Mouse (Mus musculus): ENCODE measurements around the gene Gm14137. TPM values are rescaled to one million over a fixed set of nuclear protein-coding genes. Genes with fewer than 3 reads are reported as not detected.

Gene Gm14137
- polyA plus RNA-seq, 1 experiment from 2014 or later: 0.17 TPM

DNA sequence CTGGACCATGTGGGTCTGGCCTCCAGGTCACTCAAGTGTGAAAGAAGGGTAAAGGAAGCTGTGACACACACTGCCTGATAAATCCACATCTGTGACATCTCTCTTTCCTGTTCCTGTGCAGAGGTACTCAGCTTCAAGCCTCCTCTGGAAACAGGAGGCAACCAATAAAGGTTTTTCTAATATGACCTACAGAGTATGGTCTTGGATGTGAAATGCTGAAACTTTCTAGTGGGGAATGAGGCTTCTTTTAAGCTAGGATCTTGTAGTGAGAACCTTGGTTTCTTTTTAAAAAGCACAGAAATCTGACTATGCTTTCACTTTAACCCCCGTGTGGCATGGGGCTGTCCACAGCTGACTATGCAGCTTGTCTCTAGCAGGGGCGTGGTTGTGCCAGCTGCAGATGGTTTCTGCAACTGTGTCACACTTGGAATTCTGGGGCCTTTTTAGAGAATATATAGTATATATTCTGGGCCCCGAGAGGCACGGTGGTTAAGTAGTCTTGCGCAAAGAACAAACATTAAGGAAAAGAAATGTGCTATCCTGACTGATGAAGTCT, 3.2 kb downstream of the Gm14137 start:
- no peak overlapping the region for H3K4me3 ChIP-seq (ENCODE audit: low read depth, low read length)
- peaks cover 22% of the 10 kb centered on the region for H3K4me1 ChIP-seq (ENCODE audit: control insufficient read depth, insufficient read depth, low read length)
- peaks cover 4% of the 10 kb centered on the region for H3K36me3 ChIP-seq (ENCODE audit: control insufficient read depth, insufficient read depth, low read length)
- 90% methylated on average over 5 of the region's 5 CpGs for WGBS
- H3K9me3 ChIP-seq (ENCODE audit: control insufficient read depth, low read length): no peaks in the 10 kb centered on the region
- DNase-seq (ENCODE audit: low spot score) (no peak), ATAC-seq (ENCODE audit: insufficient read depth, low FRiP score, low TSS enrichment) (no peak)
- H3K9ac ChIP-seq (ENCODE audit: low read length): no peak overlapping the region
- no peak overlapping the region for H3K27ac ChIP-seq (ENCODE audit: low read depth, low read length)
- H3K4me2 ChIP-seq (ENCODE audit: low read depth): no peak overlapping the region
- H3K27me3 ChIP-seq (ENCODE audit: control insufficient read depth, insufficient read depth, low read length): no peaks in the 10 kb centered on the region

DNA sequence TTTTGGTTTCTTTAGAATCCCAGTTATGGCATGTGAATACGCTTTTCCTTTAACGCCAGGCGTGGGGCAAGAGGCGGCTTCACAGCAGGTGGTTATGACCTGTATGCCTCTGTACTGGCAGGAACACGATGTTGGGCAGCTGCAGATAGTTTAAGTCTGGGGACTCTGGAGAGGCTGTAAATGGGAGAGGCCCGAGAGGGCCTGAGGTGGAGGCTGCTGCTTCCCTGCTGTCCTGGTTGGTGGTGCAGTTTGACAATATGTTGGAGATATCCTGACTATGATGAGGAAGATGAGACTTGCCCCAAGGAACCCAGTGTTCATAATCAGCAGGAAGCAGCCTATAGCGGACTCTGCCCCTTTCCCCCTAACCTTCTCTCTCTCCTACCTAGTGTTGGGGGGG, 8.6 kb downstream of the Gm14137 start:
- Histone ChIP-seq H3K4me2 (ENCODE audit: low read depth) (no peak overlapping the region), H3K4me3 (ENCODE audit: low read depth, low read length) (no peak overlapping the region), H3K27me3 (ENCODE audit: control insufficient read depth, insufficient read depth, low read length) (no peaks in the 10 kb centered on the region), H3K27ac (ENCODE audit: low read depth, low read length) (no peak overlapping the region), H3K9me3 (ENCODE audit: control insufficient read depth, low read length) (no peaks in the 10 kb centered on the region), H3K9ac (ENCODE audit: low read length) (no peak overlapping the region), H3K4me1 (ENCODE audit: control insufficient read depth, insufficient read depth, low read length) (no peaks in the 10 kb centered on the region), H3K36me3 (ENCODE audit: control insufficient read depth, insufficient read depth, low read length) (peaks cover 6% of the 10 kb centered on the region)
- WGBS: 67% methylated on average over 7 of the region's 7 CpGs
- ATAC-seq (ENCODE audit: insufficient read depth, low FRiP score, low TSS enrichment): no peak
- DNase-seq (ENCODE audit: low spot score): no peak

DNA sequence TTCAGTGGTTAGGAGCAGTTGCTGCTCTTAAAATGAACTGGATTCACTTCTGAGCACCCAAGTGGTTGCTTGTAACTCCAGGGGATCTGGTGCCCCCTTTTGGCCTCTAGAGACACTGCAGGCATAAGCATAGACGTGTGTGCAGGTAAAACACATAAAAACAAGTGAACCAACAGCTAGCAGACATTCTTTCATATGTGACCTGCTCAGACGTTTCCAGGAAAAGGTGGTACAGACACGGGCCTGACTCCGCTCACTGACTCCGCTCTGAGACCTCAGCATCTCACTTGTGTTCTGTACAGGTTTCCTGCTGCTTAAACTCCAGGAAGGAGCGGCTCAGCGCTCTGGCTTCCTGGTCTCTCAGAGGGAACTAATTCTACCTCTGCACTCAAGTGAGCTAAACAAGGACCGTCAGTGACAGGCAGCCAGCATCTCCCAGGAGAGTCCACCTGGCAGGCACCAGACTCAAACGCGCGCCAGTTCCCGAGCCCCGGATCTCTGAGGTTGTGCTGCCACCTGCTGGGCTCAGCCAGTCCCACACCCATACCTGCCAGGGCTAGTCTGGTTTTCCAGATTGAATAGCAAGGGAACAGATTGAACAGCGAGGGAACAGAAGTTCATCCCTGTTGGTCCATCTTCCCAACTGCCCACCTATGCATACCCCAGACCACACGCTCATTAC, 14.9 kb downstream of the Gm14137 start:
- no peak overlapping the region for H3K9ac ChIP-seq (ENCODE audit: low read length)
- H3K27ac ChIP-seq (ENCODE audit: low read depth, low read length): no peak overlapping the region
- peak overlapping the region; percentile 30 for H3K4me2 ChIP-seq (ENCODE audit: low read depth)
- no peaks in the 10 kb centered on the region for H3K4me1 ChIP-seq (ENCODE audit: control insufficient read depth, insufficient read depth, low read length)
- 8% methylated on average over 15 of the region's 15 CpGs for WGBS
- ATAC-seq (ENCODE audit: insufficient read depth, low FRiP score, low TSS enrichment) (peak; percentile 61; the same call in 1 of the 2 replicates), DNase-seq (ENCODE audit: low spot score) (peak; percentile 85)
- no peaks in the 10 kb centered on the region for H3K9me3 ChIP-seq (ENCODE audit: control insufficient read depth, low read length)
- no peaks in the 10 kb centered on the region for H3K27me3 ChIP-seq (ENCODE audit: control insufficient read depth, insufficient read depth, low read length)
- peaks cover under 1% of the 10 kb centered on the region for H3K36me3 ChIP-seq (ENCODE audit: control insufficient read depth, insufficient read depth, low read length)
- H3K4me3 ChIP-seq (ENCODE audit: low read depth, low read length): no peak overlapping the region

DNA sequence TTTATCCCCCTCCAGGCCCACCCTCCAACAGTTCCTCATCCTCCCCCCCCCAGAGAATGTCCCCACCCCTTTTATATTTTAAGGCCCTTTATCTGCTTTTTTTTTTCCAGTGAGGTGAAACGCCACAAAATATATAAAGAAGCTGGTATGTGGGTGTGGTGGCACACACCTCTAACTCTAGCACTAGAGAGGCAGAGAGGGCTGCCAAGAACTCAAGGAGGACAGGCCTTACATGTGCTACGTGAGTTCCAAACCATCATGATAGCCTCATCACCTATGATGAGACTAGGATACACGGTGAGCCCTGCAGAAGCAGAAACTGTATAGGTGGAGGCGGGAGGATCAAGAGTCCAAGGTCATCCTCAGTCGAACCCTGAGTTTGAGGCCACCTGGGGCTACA, 16.7 kb downstream of the Gm14137 start:
- no peak overlapping the region for H3K4me2 ChIP-seq (ENCODE audit: low read depth)
- 88% methylated on average over 5 of the region's 5 CpGs for WGBS
- H3K36me3 ChIP-seq (ENCODE audit: control insufficient read depth, insufficient read depth, low read length): no peaks in the 10 kb centered on the region
- H3K4me3 ChIP-seq (ENCODE audit: low read depth, low read length): no peak overlapping the region
- no peak overlapping the region for H3K9ac ChIP-seq (ENCODE audit: low read length)
- H3K27me3 ChIP-seq (ENCODE audit: control insufficient read depth, insufficient read depth, low read length): no peaks in the 10 kb centered on the region
- no peaks in the 10 kb centered on the region for H3K4me1 ChIP-seq (ENCODE audit: control insufficient read depth, insufficient read depth, low read length)
- no peaks in the 10 kb centered on the region for H3K9me3 ChIP-seq (ENCODE audit: control insufficient read depth, low read length)
- no peak overlapping the region for H3K27ac ChIP-seq (ENCODE audit: low read depth, low read length)
- no peak for ATAC-seq (ENCODE audit: insufficient read depth, low FRiP score, low TSS enrichment)
- DNase-seq (ENCODE audit: low spot score): no peak

DNA sequence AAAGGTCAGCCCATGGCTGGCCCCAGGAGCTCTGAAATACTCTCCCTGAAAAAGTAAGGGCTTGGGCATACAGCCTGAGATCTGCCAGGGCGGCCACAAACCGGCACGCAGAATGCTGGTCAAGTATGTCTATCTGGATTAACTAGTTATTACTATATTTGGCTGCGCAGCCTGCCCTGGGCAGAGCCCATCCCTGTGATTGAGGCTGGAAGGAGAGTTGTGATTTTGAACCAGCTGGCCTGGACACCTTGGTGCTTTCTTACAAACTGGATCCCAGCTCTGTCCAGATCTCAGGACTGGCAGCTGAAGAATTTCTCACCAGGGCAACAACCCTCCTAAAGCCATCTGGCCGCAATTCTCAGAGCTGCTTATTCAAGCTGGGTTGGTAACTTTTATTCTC, 19.8 kb downstream of the Gm14137 start:
- Histone ChIP-seq H3K9me3 (ENCODE audit: control insufficient read depth, low read length) (no peaks in the 10 kb centered on the region), H3K9ac (ENCODE audit: low read length) (no peak overlapping the region), H3K4me3 (ENCODE audit: low read depth, low read length) (no peak overlapping the region), H3K27ac (ENCODE audit: low read depth, low read length) (no peak overlapping the region), H3K4me2 (ENCODE audit: low read depth) (no peak overlapping the region), H3K4me1 (ENCODE audit: control insufficient read depth, insufficient read depth, low read length) (no peaks in the 10 kb centered on the region), H3K36me3 (ENCODE audit: control insufficient read depth, insufficient read depth, low read length) (no peaks in the 10 kb centered on the region), H3K27me3 (ENCODE audit: control insufficient read depth, insufficient read depth, low read length) (no peaks in the 10 kb centered on the region)
- ATAC-seq (ENCODE audit: insufficient read depth, low FRiP score, low TSS enrichment) (no peak), DNase-seq (ENCODE audit: low spot score) (no peak)
- 83% methylated on average over 5 of the region's 5 CpGs for WGBS

DNA sequence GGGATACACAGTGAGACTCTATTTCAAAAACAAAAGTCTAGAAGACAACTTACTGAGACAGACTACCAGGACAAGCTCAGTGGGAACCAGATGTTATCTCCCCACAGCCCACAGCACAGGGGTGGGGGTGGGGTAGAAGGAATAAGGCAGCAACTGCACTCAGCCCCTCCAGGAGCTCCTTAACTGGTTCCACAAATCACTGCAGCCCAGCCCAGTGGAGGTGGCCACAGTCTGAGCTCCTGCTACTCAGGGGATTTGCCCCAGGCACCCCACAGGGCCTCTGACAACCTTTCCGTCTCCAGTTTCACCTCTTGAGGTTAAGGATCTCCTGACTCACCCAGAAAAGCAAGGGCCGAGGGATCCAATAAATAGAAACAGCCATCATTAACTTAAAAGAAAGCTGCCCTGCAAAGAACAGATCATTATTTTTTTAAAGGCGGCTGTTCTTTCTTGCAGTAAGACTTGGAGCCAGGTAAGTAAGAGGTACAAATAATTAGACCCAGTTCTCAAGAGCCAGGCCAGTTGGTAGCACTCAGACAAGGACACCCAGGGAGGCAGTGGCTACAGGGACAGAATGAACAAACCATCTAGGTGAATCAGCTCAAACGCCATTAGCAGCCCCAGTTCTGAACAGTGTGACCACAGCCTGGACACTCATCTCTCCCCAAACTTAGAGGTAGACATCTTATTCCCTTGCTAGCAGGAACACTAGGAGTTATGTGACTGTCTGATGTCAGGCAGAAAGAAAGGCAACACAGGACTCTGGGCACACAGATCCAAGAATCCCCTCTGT, 22.2 kb downstream of the Gm14137 start:
- no peak for ATAC-seq (ENCODE audit: insufficient read depth, low FRiP score, low TSS enrichment)
- Histone ChIP-seq H3K9me3 (ENCODE audit: control insufficient read depth, low read length) (no peaks in the 10 kb centered on the region), H3K36me3 (ENCODE audit: control insufficient read depth, insufficient read depth, low read length) (no peaks in the 10 kb centered on the region), H3K9ac (ENCODE audit: low read length) (no peak overlapping the region), H3K4me2 (ENCODE audit: low read depth) (no peak overlapping the region), H3K27me3 (ENCODE audit: control insufficient read depth, insufficient read depth, low read length) (no peaks in the 10 kb centered on the region), H3K4me3 (ENCODE audit: low read depth, low read length) (no peak overlapping the region), H3K4me1 (ENCODE audit: control insufficient read depth, insufficient read depth, low read length) (no peaks in the 10 kb centered on the region), H3K27ac (ENCODE audit: low read depth, low read length) (no peak overlapping the region)
- DNase-seq (ENCODE audit: low spot score): no peak
- 29% methylated on average over 4 of the region's 4 CpGs for WGBS

DNA sequence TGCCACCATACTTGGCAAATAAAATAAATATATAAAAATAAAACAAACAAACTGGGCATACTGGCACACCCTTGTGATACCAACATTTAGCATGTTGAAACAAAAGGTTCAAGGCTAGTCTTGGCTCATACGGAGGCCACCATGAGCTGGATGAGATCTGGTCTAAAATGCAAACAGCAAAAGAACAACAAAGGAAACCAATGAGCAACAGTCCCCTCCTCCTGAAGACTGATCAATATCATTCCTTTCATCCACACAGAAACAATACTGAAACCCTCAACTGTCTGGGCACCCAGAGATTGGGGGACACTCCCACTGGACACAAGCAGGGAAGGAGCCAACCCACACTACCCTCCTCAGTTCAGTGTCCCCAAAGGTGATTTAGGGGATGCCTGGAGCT, 23.2 kb downstream of the Gm14137 start:
- 76% methylated on average over 1 of the region's 1 CpGs for WGBS
- no peaks in the 10 kb centered on the region for H3K9me3 ChIP-seq (ENCODE audit: control insufficient read depth, low read length)
- H3K4me2 ChIP-seq (ENCODE audit: low read depth): no peak overlapping the region
- no peaks in the 10 kb centered on the region for H3K27me3 ChIP-seq (ENCODE audit: control insufficient read depth, insufficient read depth, low read length)
- H3K27ac ChIP-seq (ENCODE audit: low read depth, low read length): no peak overlapping the region
- no peak for ATAC-seq (ENCODE audit: insufficient read depth, low FRiP score, low TSS enrichment)
- no peaks in the 10 kb centered on the region for H3K36me3 ChIP-seq (ENCODE audit: control insufficient read depth, insufficient read depth, low read length)
- H3K9ac ChIP-seq (ENCODE audit: low read length): no peak overlapping the region
- no peaks in the 10 kb centered on the region for H3K4me1 ChIP-seq (ENCODE audit: control insufficient read depth, insufficient read depth, low read length)
- no peak overlapping the region for H3K4me3 ChIP-seq (ENCODE audit: low read depth, low read length)
- no peak for DNase-seq (ENCODE audit: low spot score)

DNA sequence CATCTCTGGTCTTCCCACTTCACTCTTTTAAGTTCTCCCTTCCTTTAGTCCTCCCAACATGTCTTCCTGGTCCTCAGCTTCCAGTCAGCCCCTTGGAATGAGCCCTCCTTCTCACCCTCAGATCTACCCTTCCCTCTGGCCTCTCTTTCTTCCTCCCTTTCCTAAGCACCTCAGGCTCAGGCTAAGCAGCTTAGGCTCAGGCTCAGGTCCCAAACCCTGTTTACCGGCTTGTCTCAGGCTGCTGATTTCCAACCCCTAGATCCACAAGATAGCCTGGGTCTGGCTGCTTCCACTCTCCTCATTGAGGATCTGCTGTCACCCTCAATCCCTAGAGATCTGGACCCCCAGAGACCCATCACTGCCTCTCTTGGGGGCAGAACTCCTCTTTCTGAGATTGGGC, 23.7 kb downstream of the Gm14137 start:
- H3K27ac ChIP-seq (ENCODE audit: low read depth, low read length): no peak overlapping the region
- H3K4me1 ChIP-seq (ENCODE audit: control insufficient read depth, insufficient read depth, low read length): no peaks in the 10 kb centered on the region
- no peaks in the 10 kb centered on the region for H3K27me3 ChIP-seq (ENCODE audit: control insufficient read depth, insufficient read depth, low read length)
- H3K4me2 ChIP-seq (ENCODE audit: low read depth): no peak overlapping the region
- no peak overlapping the region for H3K4me3 ChIP-seq (ENCODE audit: low read depth, low read length)
- ATAC-seq (ENCODE audit: insufficient read depth, low FRiP score, low TSS enrichment): no peak
- no peak for DNase-seq (ENCODE audit: low spot score)
- 80% methylated on average over 1 of the region's 1 CpGs for WGBS
- H3K36me3 ChIP-seq (ENCODE audit: control insufficient read depth, insufficient read depth, low read length): no peaks in the 10 kb centered on the region
- H3K9ac ChIP-seq (ENCODE audit: low read length): no peak overlapping the region
- no peaks in the 10 kb centered on the region for H3K9me3 ChIP-seq (ENCODE audit: control insufficient read depth, low read length)

DNA sequence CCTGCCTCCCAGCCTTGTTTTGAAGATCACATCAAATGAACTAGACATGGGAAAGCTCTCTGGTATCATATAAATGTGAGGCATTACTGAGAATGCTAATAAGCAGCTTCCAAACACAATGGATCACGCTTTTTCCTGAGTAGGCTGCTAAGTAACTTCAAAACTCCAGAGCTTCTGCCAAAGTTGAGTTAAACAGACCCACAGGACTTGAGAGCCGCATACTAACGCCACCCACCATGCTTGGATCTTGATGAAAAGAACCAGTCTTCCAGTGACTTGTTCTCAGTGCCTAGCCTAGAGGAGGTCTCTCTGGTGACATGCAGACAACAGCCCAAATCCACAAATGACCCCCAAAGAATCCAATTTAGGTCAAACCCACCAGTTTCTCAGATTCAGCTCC, 24.6 kb downstream of the Gm14137 start:
- H3K36me3 ChIP-seq (ENCODE audit: control insufficient read depth, insufficient read depth, low read length): no peaks in the 10 kb centered on the region
- H3K27ac ChIP-seq (ENCODE audit: low read depth, low read length): no peak overlapping the region
- no peak for DNase-seq (ENCODE audit: low spot score)
- H3K4me3 ChIP-seq (ENCODE audit: low read depth, low read length): no peak overlapping the region
- ATAC-seq (ENCODE audit: insufficient read depth, low FRiP score, low TSS enrichment): no peak
- H3K9ac ChIP-seq (ENCODE audit: low read length): no peak overlapping the region
- H3K4me1 ChIP-seq (ENCODE audit: control insufficient read depth, insufficient read depth, low read length): no peaks in the 10 kb centered on the region
- H3K27me3 ChIP-seq (ENCODE audit: control insufficient read depth, insufficient read depth, low read length): no peaks in the 10 kb centered on the region
- WGBS: 79% methylated on average over 3 of the region's 3 CpGs
- no peaks in the 10 kb centered on the region for H3K9me3 ChIP-seq (ENCODE audit: control insufficient read depth, low read length)
- no peak overlapping the region for H3K4me2 ChIP-seq (ENCODE audit: low read depth)

Data from neural tube, embryonic 11.5 days (tissue).